Mouse (Mus musculus): ENCODE measurements around the gene Naif1.
"Not testable (repeated sequence)": the region's sequence is repeated elsewhere in the genome, so short reads cannot be mapped to it uniquely, and the experiment has no call there.

Gene Naif1

GRCm38 (mm10) chr2:32453641-32454303 is 3.5 kb downstream of the Naif1 start:
- in situ Hi-C loops (cut with MboI; ENCODE audit: low sequenced_read_pairs) = no loop called here

- in situ Hi-C loops (cut with MboI; ENCODE audit: low sequenced_read_pairs) = no loop called here
Observed at GRCm38 (mm10) chr2:32454633-32455032, 4.4 kb downstream of the Naif1 start.

- in situ Hi-C loops (cut with MboI; ENCODE audit: low sequenced_read_pairs) = no loop called here
Observed at GRCm38 (mm10) chr2:32455101-32455500, 4.8 kb downstream of the Naif1 start.

- in situ Hi-C loops (cut with MboI; ENCODE audit: low sequenced_read_pairs) = no loop called here
Observed at GRCm38 (mm10) chr2:32458300-32458699, 8.0 kb downstream of the Naif1 start.

- in situ Hi-C loops (cut with MboI; ENCODE audit: low sequenced_read_pairs) = no loop called here
Observed at GRCm38 (mm10) chr2:32459657-32460056, 9.4 kb downstream of the Naif1 start.

- in situ Hi-C loops (cut with MboI; ENCODE audit: low sequenced_read_pairs) = no loop called here
Observed at GRCm38 (mm10) chr2:32463773-32464172, 13.5 kb downstream of the Naif1 start.

GRCm38 (mm10) chr2:32464212-32464891 is 14.1 kb downstream of the Naif1 start:
- in situ Hi-C loops (cut with MboI; ENCODE audit: low sequenced_read_pairs) = no loop called here

GRCm38 (mm10) chr2:32471001-32471680 is 20.9 kb downstream of the Naif1 start:
- in situ Hi-C loops (cut with MboI; ENCODE audit: low sequenced_read_pairs) = no loop called here

- in situ Hi-C loops (cut with MboI; ENCODE audit: low sequenced_read_pairs) = no loop called here
Observed at GRCm38 (mm10) chr2:32471681-32472061, 21.4 kb downstream of the Naif1 start.

GRCm38 (mm10) chr2:32475361-32475760 is 25.1 kb downstream of the Naif1 start:
- in situ Hi-C loops (cut with MboI; ENCODE audit: low sequenced_read_pairs) = not testable (repeated sequence)

GRCm38 (mm10) chr2:32482351-32482750 is 32.1 kb downstream of the Naif1 start:
- in situ Hi-C loops (cut with MboI; ENCODE audit: low sequenced_read_pairs) = no loop called here

GRCm38 (mm10) chr2:32483179-32483875 is 33.1 kb downstream of the Naif1 start:
- in situ Hi-C loops (cut with MboI; ENCODE audit: low sequenced_read_pairs) = no loop called here

GRCm38 (mm10) chr2:32484933-32485332 is 34.7 kb downstream of the Naif1 start:
- in situ Hi-C loops (cut with MboI; ENCODE audit: low sequenced_read_pairs) = loop anchor here (5.0 kb wide), 2 partner anchors 77 to 83 kb away; no protein-coding TSS in a partner anchor

- in situ Hi-C loops (cut with MboI; ENCODE audit: low sequenced_read_pairs) = loop anchor here (5.0 kb wide), 2 partner anchors 77 to 83 kb away; no protein-coding TSS in a partner anchor
Observed at GRCm38 (mm10) chr2:32485751-32486150, 35.5 kb downstream of the Naif1 start.

- in situ Hi-C loops (cut with MboI; ENCODE audit: low sequenced_read_pairs) = loop anchor here (5.0 kb wide), 2 partner anchors 76 to 84 kb away; no protein-coding TSS in a partner anchor
Observed at GRCm38 (mm10) chr2:32486155-32486554, 35.9 kb downstream of the Naif1 start.

GRCm38 (mm10) chr2:32487124-32487623 is 36.9 kb downstream of the Naif1 start:
- in situ Hi-C loops (cut with MboI; ENCODE audit: low sequenced_read_pairs) = loop anchor here (5.0 kb wide), 2 partner anchors 75 to 85 kb away; no protein-coding TSS in a partner anchor

- in situ Hi-C loops (cut with MboI; ENCODE audit: low sequenced_read_pairs) = loop anchor here (5.0 kb wide), 2 partner anchors 74 to 86 kb away; no protein-coding TSS in a partner anchor
Observed at GRCm38 (mm10) chr2:32488679-32489078, 38.4 kb downstream of the Naif1 start.

- in situ Hi-C loops (cut with MboI; ENCODE audit: low sequenced_read_pairs) = not testable (repeated sequence)
Observed at GRCm38 (mm10) chr2:32490730-32491129, 40.5 kb downstream of the Naif1 start.

- in situ Hi-C loops (cut with MboI; ENCODE audit: low sequenced_read_pairs) = no loop called here
Observed at GRCm38 (mm10) chr2:32492661-32493060, 42.4 kb downstream of the Naif1 start.

- in situ Hi-C loops (cut with MboI; ENCODE audit: low sequenced_read_pairs) = no loop called here
Observed at GRCm38 (mm10) chr2:32493301-32493701, 43.0 kb downstream of the Naif1 start.

GRCm38 (mm10) chr2:32494522-32494921 is 44.3 kb downstream of the Naif1 start:
- in situ Hi-C loops (cut with MboI; ENCODE audit: low sequenced_read_pairs) = no loop called here

All from CH12F3 (cell line).